Mouse (Mus musculus): ENCODE measurements around the gene Zfp787. TPM values are rescaled to one million over a fixed set of nuclear protein-coding genes. Genes with fewer than 3 reads are reported as not detected.
A peak's percentile ranks its signal among the peaks of the same experiment; 100 is the strongest.

Gene Zfp787
- polyA plus RNA-seq (2015; fragmentation: Nextera tagmentation; extraction: Ambion mirVana) = 9.7 and 10.0 TPM in 2 replicates

DNA sequence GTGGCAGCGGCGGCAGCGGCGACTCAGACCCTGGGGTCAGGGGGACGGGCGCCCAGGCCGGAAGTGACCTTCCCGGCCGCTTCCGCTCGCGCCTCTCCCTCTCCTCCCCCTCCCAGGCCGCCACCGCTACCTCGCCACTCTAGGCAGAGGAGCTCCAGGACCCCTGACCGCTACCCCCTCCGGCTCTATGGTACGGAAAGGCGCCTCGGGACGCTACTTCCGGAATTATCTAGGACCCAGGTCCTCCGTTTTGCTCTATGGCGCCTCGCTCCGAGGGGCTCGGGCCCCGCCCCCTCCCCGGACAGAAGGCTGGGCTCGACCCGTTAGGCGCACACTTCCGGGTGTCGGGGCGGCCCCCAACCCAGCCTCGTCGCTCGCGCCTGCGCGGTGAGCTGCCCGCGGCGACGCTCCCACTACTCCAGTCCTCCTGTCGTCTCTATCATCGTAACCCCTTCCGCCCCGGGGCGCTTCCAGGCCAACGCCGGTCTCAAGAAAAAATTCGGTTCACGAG lies at the start of gene Zfp787:
TSS of gene Zfp787 (minus strand) at position 97 of the 511 bp plus-strand sequence.
- Histone ChIP-seq H3K27ac (ENCODE audit: low read length) (peak within 1 kb of the TSS; percentile 89), H3K27me3 (ENCODE audit: control insufficient read depth, insufficient read depth, low read depth, low read length) (no peaks in the 10 kb centered on the region), H3K4me1 (ENCODE audit: control insufficient read depth, low read depth, low read length) (peaks cover 48% of the 10 kb centered on the region), H3K36me3 (ENCODE audit: control insufficient read depth, insufficient read depth) (no peaks in the 10 kb centered on the region), H3K4me2 (ENCODE audit: low read depth, low read length) (peak within 1 kb of the TSS; percentile 79), H3K4me3 (ENCODE audit: low read depth, low read length) (peak within 1 kb of the TSS; percentile 82), H3K9ac (ENCODE audit: low read depth, low read length) (peak within 1 kb of the TSS; percentile 86), H3K9me3 (replicated peaks; ENCODE audit: control insufficient read depth, low read length) (no peaks in the 10 kb centered on the region)
- ATAC-seq (ENCODE audit: low read depth) = peak; percentile 84
- under 1% methylated on average over 50 of the region's 54 CpGs for WGBS (ENCODE audit: insufficient replicate concordance)

DNA sequence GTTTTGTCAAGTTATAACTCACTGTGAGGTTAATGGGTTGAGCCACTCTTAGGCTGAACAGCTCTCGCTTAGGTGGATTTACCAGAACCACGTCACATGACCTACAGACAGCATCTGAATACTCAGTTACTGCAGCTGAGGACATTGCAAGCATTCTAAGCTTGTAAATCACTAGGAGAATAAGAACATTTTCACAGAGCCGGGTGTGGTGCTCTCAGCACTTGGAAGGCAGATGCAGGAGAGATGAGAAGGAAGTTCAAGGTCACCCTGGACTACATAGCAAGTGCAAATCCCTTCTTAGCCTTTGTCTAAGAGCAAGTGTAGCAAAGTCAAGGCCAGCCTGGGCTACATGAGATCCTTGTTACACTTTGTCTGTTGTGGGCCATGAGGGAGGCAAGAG lies 48.4 kb upstream of the Zfp787 start:
- 64% methylated on average over 3 of the region's 3 CpGs for WGBS (ENCODE audit: insufficient replicate concordance)
- Histone ChIP-seq H3K27me3 (ENCODE audit: control insufficient read depth, insufficient read depth, low read depth, low read length) (no peaks in the 10 kb centered on the region), H3K4me3 (ENCODE audit: low read depth, low read length) (no peak overlapping the region), H3K4me2 (ENCODE audit: low read depth, low read length) (no peak overlapping the region), H3K9me3 (replicated peaks; ENCODE audit: control insufficient read depth, low read length) (no peaks in the 10 kb centered on the region), H3K36me3 (ENCODE audit: control insufficient read depth, insufficient read depth) (no peaks in the 10 kb centered on the region), H3K27ac (ENCODE audit: low read length) (no peak overlapping the region), H3K4me1 (ENCODE audit: control insufficient read depth, low read depth, low read length) (no peaks in the 10 kb centered on the region), H3K9ac (ENCODE audit: low read depth, low read length) (no peak overlapping the region)
- ATAC-seq (ENCODE audit: low read depth) = no peak

DNA sequence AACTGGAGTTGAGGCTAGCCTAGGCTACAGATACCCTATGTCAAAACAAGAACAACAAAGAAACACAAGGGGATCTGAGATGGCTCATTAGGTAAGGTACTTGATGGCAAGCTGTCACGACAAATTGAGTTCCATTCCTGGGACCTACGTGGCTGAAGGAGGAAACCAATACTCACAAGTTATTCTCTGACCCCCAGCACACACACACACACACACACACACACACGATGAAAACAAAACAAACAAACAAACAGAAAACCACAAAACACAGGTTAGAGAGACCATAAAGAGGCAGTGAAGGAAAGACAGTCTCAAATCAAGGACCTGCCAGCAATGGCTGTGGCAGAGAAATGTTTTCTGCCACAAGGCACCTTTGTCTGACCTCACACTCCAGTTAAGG lies 41.0 kb upstream of the Zfp787 start, which contains the start of gene Galp:
TSS of gene Galp (plus strand) at position 301 of the 400 bp plus-strand sequence.
- Histone ChIP-seq H3K9me3 (replicated peaks; ENCODE audit: control insufficient read depth, low read length) (no peaks in the 10 kb centered on the region), H3K4me1 (ENCODE audit: control insufficient read depth, low read depth, low read length) (no peaks in the 10 kb centered on the region), H3K4me3 (ENCODE audit: low read depth, low read length) (no peak within 1 kb of the TSS), H3K36me3 (ENCODE audit: control insufficient read depth, insufficient read depth) (no peaks in the 10 kb centered on the region), H3K9ac (ENCODE audit: low read depth, low read length) (no peak within 1 kb of the TSS), H3K27ac (ENCODE audit: low read length) (no peak within 1 kb of the TSS), H3K27me3 (ENCODE audit: control insufficient read depth, insufficient read depth, low read depth, low read length) (no peaks in the 10 kb centered on the region), H3K4me2 (ENCODE audit: low read depth, low read length) (no peak within 1 kb of the TSS)
- ATAC-seq (ENCODE audit: low read depth) = no peak
- 34% methylated on average over 3 of the region's 3 CpGs for WGBS (ENCODE audit: insufficient replicate concordance)

DNA sequence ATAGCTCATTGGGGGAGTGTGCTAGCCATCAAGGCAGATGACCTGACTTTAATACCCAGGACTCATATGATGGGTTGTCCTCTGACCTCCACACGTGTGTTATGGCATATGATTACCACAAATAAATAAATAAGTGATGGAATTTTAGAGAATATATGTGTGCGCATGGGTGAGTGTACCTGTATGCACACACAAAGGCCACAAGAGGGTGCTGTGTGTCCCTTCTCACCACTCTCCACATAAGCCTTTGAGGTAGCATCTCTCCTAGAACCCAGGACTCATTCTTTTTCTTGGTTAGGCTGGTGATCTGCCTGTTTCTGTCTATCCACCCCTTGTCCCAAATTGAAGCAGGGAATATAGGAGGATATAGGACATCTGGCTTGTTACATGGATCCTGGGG lies 40.0 kb upstream of the Zfp787 start:
- no peak for ATAC-seq (ENCODE audit: low read depth)
- WGBS (ENCODE audit: insufficient replicate concordance) = 38% methylated on average over 2 of the region's 2 CpGs
- Histone ChIP-seq H3K9me3 (replicated peaks; ENCODE audit: control insufficient read depth, low read length) (no peaks in the 10 kb centered on the region), H3K4me1 (ENCODE audit: control insufficient read depth, low read depth, low read length) (no peaks in the 10 kb centered on the region), H3K4me3 (ENCODE audit: low read depth, low read length) (no peak overlapping the region), H3K36me3 (ENCODE audit: control insufficient read depth, insufficient read depth) (no peaks in the 10 kb centered on the region), H3K9ac (ENCODE audit: low read depth, low read length) (no peak overlapping the region), H3K27me3 (ENCODE audit: control insufficient read depth, insufficient read depth, low read depth, low read length) (no peaks in the 10 kb centered on the region), H3K27ac (ENCODE audit: low read length) (no peak overlapping the region), H3K4me2 (ENCODE audit: low read depth, low read length) (no peak overlapping the region)

DNA sequence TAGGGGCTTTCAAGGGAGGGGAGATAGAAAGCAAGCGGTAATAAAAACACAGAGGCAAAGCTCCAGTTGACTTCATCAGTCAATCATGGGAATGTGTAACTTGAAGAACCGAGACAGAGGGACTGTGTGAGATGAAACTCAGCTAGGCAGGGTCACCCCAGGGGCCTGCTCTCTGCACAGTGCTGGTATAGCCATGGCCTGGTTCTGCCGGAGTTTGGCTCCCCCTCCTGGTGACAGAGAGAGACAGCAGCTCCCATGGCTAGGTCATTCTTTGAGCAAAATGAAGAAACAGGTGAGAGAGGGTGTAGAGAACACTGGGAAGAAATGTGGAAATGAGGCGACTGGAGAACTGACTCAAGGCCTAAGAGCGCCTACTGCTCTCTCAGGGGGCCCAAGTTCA lies 38.3 kb upstream of the Zfp787 start:
- WGBS (ENCODE audit: insufficient replicate concordance) = 15% methylated on average over 5 of the region's 5 CpGs
- no peak overlapping the region for H3K27ac ChIP-seq (ENCODE audit: low read length)
- no peak overlapping the region for H3K4me3 ChIP-seq (ENCODE audit: low read depth, low read length)
- peak; percentile 52; the same call in 1 of the 2 replicates for ATAC-seq (ENCODE audit: low read depth)
- no peak overlapping the region for H3K9ac ChIP-seq (ENCODE audit: low read depth, low read length)
- H3K4me1 ChIP-seq (ENCODE audit: control insufficient read depth, low read depth, low read length) = no peaks in the 10 kb centered on the region
- no peaks in the 10 kb centered on the region for H3K27me3 ChIP-seq (ENCODE audit: control insufficient read depth, insufficient read depth, low read depth, low read length)
- no peak overlapping the region for H3K4me2 ChIP-seq (ENCODE audit: low read depth, low read length)
- no peaks in the 10 kb centered on the region for H3K36me3 ChIP-seq (ENCODE audit: control insufficient read depth, insufficient read depth)
- no peaks in the 10 kb centered on the region for H3K9me3 ChIP-seq (replicated peaks; ENCODE audit: control insufficient read depth, low read length)

DNA sequence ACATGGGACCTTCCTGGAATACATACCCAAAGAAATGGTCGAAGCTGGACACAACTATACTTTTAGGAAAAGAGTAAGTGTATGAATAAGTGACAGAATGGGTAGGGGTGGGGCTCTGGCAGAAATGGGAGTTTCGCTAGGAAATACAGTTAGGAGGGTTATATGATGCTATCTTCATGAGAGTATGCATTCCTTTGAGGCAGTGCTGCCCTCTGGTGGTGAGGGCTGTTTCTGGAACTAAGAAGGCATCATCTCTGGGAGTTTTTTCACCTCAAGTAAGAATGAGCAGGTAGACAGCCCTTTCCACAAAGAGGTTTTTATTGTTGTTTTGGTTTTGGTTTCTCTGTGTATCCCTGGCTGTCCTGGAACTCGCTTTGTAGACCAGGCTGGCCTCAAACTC lies 35.6 kb upstream of the Zfp787 start:
- H3K36me3 ChIP-seq (ENCODE audit: control insufficient read depth, insufficient read depth) = no peaks in the 10 kb centered on the region
- no peak for ATAC-seq (ENCODE audit: low read depth)

DNA sequence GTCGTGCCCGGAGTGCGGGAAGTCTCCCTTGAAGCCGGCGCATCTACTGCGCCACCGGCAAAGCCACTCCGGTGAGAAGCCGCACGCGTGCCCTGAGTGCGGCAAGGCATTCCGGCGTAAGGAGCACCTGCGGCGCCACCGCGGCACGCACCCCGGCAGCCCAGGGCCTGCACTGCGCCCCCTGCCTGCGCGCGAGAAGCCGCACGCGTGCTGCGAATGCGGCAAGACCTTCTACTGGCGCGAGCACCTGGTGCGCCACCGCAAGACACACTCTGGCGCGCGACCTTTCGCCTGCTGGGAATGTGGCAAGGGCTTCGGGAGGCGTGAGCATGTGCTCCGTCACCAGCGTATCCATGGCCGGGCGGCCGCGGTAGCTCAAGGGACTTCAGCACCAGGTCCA lies 33.7 kb upstream of the Zfp787 start:
- H3K9ac ChIP-seq (ENCODE audit: low read depth, low read length) = no peak overlapping the region
- no peaks in the 10 kb centered on the region for H3K27me3 ChIP-seq (ENCODE audit: control insufficient read depth, insufficient read depth, low read depth, low read length)
- WGBS (ENCODE audit: insufficient replicate concordance) = 55% methylated on average over 45 of the region's 45 CpGs
- H3K36me3 ChIP-seq (ENCODE audit: control insufficient read depth, insufficient read depth) = no peaks in the 10 kb centered on the region
- H3K27ac ChIP-seq (ENCODE audit: low read length) = no peak overlapping the region
- H3K9me3 ChIP-seq (replicated peaks; ENCODE audit: control insufficient read depth, low read length) = no peaks in the 10 kb centered on the region
- H3K4me3 ChIP-seq (ENCODE audit: low read depth, low read length) = no peak overlapping the region
- no peak overlapping the region for H3K4me2 ChIP-seq (ENCODE audit: low read depth, low read length)
- ATAC-seq (ENCODE audit: low read depth) = no peak
- no peaks in the 10 kb centered on the region for H3K4me1 ChIP-seq (ENCODE audit: control insufficient read depth, low read depth, low read length)

More for the DNA sequence above, 35.6 kb upstream of the Zfp787 start:
- Histone ChIP-seq H3K4me1 (ENCODE audit: control insufficient read depth, low read depth, low read length) (no peaks in the 10 kb centered on the region), H3K27me3 (ENCODE audit: control insufficient read depth, insufficient read depth, low read depth, low read length) (no peaks in the 10 kb centered on the region), H3K27ac (ENCODE audit: low read length) (no peak overlapping the region), H3K9me3 (replicated peaks; ENCODE audit: control insufficient read depth, low read length) (no peaks in the 10 kb centered on the region), H3K4me3 (ENCODE audit: low read depth, low read length) (no peak overlapping the region), H3K9ac (ENCODE audit: low read depth, low read length) (no peak overlapping the region), H3K4me2 (ENCODE audit: low read depth, low read length) (no peak overlapping the region)
- 24% methylated on average over 3 of the region's 3 CpGs for WGBS (ENCODE audit: insufficient replicate concordance)

DNA sequence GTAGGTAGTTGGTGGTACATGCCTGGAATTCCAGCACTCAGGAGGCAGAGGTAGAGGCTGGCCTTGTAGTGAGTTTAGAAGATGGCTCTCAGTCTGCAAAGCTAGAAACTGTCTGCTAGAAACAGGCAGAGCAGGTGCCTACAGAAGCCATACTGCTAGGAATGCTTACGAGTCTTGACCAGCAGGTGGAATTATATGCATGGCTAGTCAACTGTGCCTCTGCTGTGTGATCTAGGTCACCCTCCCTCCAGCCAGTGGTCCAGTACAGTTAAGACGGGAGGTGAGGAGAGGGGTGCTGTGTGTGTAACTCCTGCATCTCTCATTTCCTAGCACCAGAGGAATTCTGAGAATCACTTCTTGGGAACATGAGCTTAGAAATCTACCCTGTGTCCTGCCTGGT lies 31.0 kb upstream of the Zfp787 start:
- H3K4me2 ChIP-seq (ENCODE audit: low read depth, low read length) = no peak overlapping the region
- WGBS (ENCODE audit: insufficient replicate concordance) = 72% methylated on average over 2 of the region's 2 CpGs
- no peaks in the 10 kb centered on the region for H3K4me1 ChIP-seq (ENCODE audit: control insufficient read depth, low read depth, low read length)
- ATAC-seq (ENCODE audit: low read depth) = no peak
- no peaks in the 10 kb centered on the region for H3K27me3 ChIP-seq (ENCODE audit: control insufficient read depth, insufficient read depth, low read depth, low read length)
- H3K9ac ChIP-seq (ENCODE audit: low read depth, low read length) = no peak overlapping the region
- no peaks in the 10 kb centered on the region for H3K9me3 ChIP-seq (replicated peaks; ENCODE audit: control insufficient read depth, low read length)
- no peak overlapping the region for H3K27ac ChIP-seq (ENCODE audit: low read length)
- H3K36me3 ChIP-seq (ENCODE audit: control insufficient read depth, insufficient read depth) = no peaks in the 10 kb centered on the region
- H3K4me3 ChIP-seq (ENCODE audit: low read depth, low read length) = no peak overlapping the region

DNA sequence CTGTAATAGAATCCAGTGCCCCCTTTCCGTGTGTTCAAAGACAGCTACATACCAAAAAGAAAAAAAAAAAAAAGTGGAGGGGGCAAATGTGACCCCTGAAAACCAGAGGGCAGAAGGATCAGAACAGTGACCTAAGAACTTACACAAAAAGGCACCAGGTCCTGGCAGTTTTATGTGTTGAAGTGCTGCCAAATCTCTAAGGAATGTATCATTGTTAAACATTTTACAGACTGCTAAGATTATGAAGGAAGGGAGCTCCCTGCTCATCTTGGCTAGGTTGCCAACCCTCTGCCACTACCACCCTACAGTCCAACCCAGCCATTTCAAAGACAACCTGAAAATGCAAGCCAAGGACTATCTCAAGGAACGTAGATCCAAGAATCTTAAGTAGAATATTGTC lies 30.4 kb upstream of the Zfp787 start:
- H3K4me1 ChIP-seq (ENCODE audit: control insufficient read depth, low read depth, low read length) = no peaks in the 10 kb centered on the region
- H3K27ac ChIP-seq (ENCODE audit: low read length) = no peak overlapping the region
- H3K36me3 ChIP-seq (ENCODE audit: control insufficient read depth, insufficient read depth) = no peaks in the 10 kb centered on the region
- no peak overlapping the region for H3K9ac ChIP-seq (ENCODE audit: low read depth, low read length)
- 47% methylated on average over 2 of the region's 2 CpGs for WGBS (ENCODE audit: insufficient replicate concordance)
- H3K4me2 ChIP-seq (ENCODE audit: low read depth, low read length) = no peak overlapping the region
- ATAC-seq (ENCODE audit: low read depth) = no peak
- no peak overlapping the region for H3K4me3 ChIP-seq (ENCODE audit: low read depth, low read length)
- no peaks in the 10 kb centered on the region for H3K9me3 ChIP-seq (replicated peaks; ENCODE audit: control insufficient read depth, low read length)
- H3K27me3 ChIP-seq (ENCODE audit: control insufficient read depth, insufficient read depth, low read depth, low read length) = no peaks in the 10 kb centered on the region

All from liver, embryonic 16.5 days (tissue).